Mouse (Mus musculus) heart, adult 2 months (tissue): Measurements from ENCODE around the gene Pkd1l2.

ENCODE experiments used
- CTCF ChIP-seq: fragments of 200-600 bp; IDR thresholded peaks from 2 replicates; pipeline ENCODE4 v1.8.1; 2022; ENCODE audit warnings: antibody characterized with exemption, mild to moderate bottlenecking, moderate library complexity
- POLR2A ChIP-seq: fragments of 200-500 bp; IDR thresholded peaks from 2 replicates; pipeline ENCODE4 v1.6.1; 2011; ENCODE audit warnings: mild to moderate bottlenecking, low read depth, low read length, control low read depth; ENCODE audit not compliant: insufficient read depth

- TF ChIP-seq CTCF (no peak), POLR2A (no peak)
Observed at GRCm38 (mm10) chr8:117054146-117054545, 28.1 kb downstream of the Pkd1l2 start.
